Mouse (Mus musculus): ENCODE results near the gene a. TPM values are rescaled to one million over a fixed set of nuclear protein-coding genes. Genes with fewer than 3 reads are reported as not detected.

a gene
- polyA plus RNA-seq, 1 experiment from 2014 or later, result not detected

GRCm38 (mm10) chr2:155099994-155100795, 309.0 kb downstream of the a start:
- Histone ChIP-seq H3K9me3 (no peaks in the 10 kb centered on the region), H3K4me1 (replicated peaks) (no peaks in the 10 kb centered on the region), H3K4me2 (no peak overlapping the region), H3K27ac (replicated peaks) (no peak overlapping the region), H3K9ac (no peak overlapping the region), H3K36me3 (no peaks in the 10 kb centered on the region), H3K4me3 (no peak overlapping the region), H3K27me3 (no peaks in the 10 kb centered on the region)
- 75% methylated on average over 14 of the region's 14 CpGs for WGBS
- ATAC-seq (ENCODE audit: low read depth), result no peak

Other genes with a start within 250 kb of the a start
- gene 1700003F12Rik, start 244.3 kb upstream of the a start, polyA plus RNA-seq (2015; fragmentation: Nextera tagmentation; extraction: Ambion mirVana), result 0.76 and 2.1 TPM in 2 replicates
- 0.33 and 0.59 TPM in 2 replicates for gene Actl10, start 239.6 kb upstream of the a start, polyA plus RNA-seq (2015; fragmentation: Nextera tagmentation; extraction: Ambion mirVana)
- 11.5 and 17.4 TPM in 2 replicates for gene Necab3, start 232.5 kb upstream of the a start, polyA plus RNA-seq (2015; fragmentation: Nextera tagmentation; extraction: Ambion mirVana)
- 6.0 and 6.3 TPM in 2 replicates for gene E2f1, start 221.5 kb upstream of the a start, polyA plus RNA-seq (2015; fragmentation: Nextera tagmentation; extraction: Ambion mirVana)
- gene Pxmp4, start 187.7 kb upstream of the a start, polyA plus RNA-seq (2015; fragmentation: Nextera tagmentation; extraction: Ambion mirVana), result 13.6 and 16.1 TPM in 2 replicates
- 1.0 and 2.0 TPM in 2 replicates for gene Zfp341, start 178.1 kb upstream of the a start, polyA plus RNA-seq (2015; fragmentation: Nextera tagmentation; extraction: Ambion mirVana)
- gene 4930519P11Rik, start 178.0 kb upstream of the a start, polyA plus RNA-seq (2015; fragmentation: Nextera tagmentation; extraction: Ambion mirVana), result 1.0 TPM in 1 of 2 replicates, not detected in the other
- 29.1 and 29.6 TPM in 2 replicates for gene Chmp4b, start 139.7 kb upstream of the a start, polyA plus RNA-seq (2015; fragmentation: Nextera tagmentation; extraction: Ambion mirVana)
- gene Gm14214, start 21.4 kb upstream of the a start, polyA plus RNA-seq (2015; fragmentation: Nextera tagmentation; extraction: Ambion mirVana), result not detected in 2 replicates
- 27.0 and 28.3 TPM in 2 replicates for gene Raly, start 306 bp upstream of the a start, polyA plus RNA-seq (2015; fragmentation: Nextera tagmentation; extraction: Ambion mirVana)
- gene Eif2s2, start 101.5 kb downstream of the a start, polyA plus RNA-seq (2015; fragmentation: Nextera tagmentation; extraction: Ambion mirVana), result 72.3 and 77.2 TPM in 2 replicates
- 0.29 and 0.36 TPM in 2 replicates for gene Gm14226, start 226.9 kb downstream of the a start, polyA plus RNA-seq (2015; fragmentation: Nextera tagmentation; extraction: Ambion mirVana)